Mouse (Mus musculus) embryonic facial prominence, embryonic 11.5 days (tissue): ENCODE results near the gene Pik3r4. TPM values are rescaled to one million over a fixed set of nuclear protein-coding genes. Genes with fewer than 3 reads are reported as not detected.

Experiments
- ATAC-seq: fragments of 200-750 bp; cut with Nextera tagmentation; replicated peaks from 2 replicates; pipeline ENCODE4 v1.8.0; 2017; ENCODE audit warnings: low read depth; ENCODE audit not compliant: insufficient number of reproducible peaks, low FRiP score, low TSS enrichment
- DNase-seq: peaks from one replicate; pipeline ENCODE4 v3.0.0-alpha.2; 2015; ENCODE audit warnings: low spot score
- H3K27ac ChIP-seq: fragments of 300-500 bp; sonication (generic); replicated peaks from 2 replicates; pipeline ENCODE4 v1.5.1; 2014; ENCODE audit warnings: mild to moderate bottlenecking, low read depth, low read length, control low read depth
- H3K27me3 ChIP-seq: fragments of 300-500 bp; sonication (generic); 2 replicates; pipeline ENCODE4 v1.6.1; 2014; ENCODE audit warnings: mild to moderate bottlenecking, low read length, moderate library complexity, mixed read lengths; ENCODE audit not compliant: control insufficient read depth, insufficient read depth
- H3K36me3 ChIP-seq: fragments of 300-500 bp; sonication (generic); replicated peaks from 2 replicates; pipeline ENCODE4 v1.6.1; 2014; ENCODE audit warnings: low read depth, mild to moderate bottlenecking, low read length, moderate library complexity, mixed read lengths; ENCODE audit not compliant: control insufficient read depth, insufficient read depth
- H3K4me1 ChIP-seq: fragments of 300-500 bp; sonication (generic); 2 replicates; pipeline ENCODE4 v1.6.1; 2014; ENCODE audit warnings: low read length, mixed read lengths; ENCODE audit not compliant: control insufficient read depth, insufficient read depth
- H3K4me2 ChIP-seq: fragments of 300-500 bp; sonication (generic); 2 replicates; pipeline ENCODE4 v1.6.1; 2014; ENCODE audit warnings: low read depth, mild to moderate bottlenecking, control low read depth, low read length, moderate library complexity
- H3K4me3 ChIP-seq: fragments of 300-500 bp; sonication (generic); 2 replicates; pipeline ENCODE4 v1.5.1; 2014; ENCODE audit warnings: low read depth, low read length, control low read depth
- H3K9ac ChIP-seq: fragments of 300-500 bp; sonication (generic); replicated peaks from 2 replicates; pipeline ENCODE4 v1.6.1; 2014; ENCODE audit warnings: mild to moderate bottlenecking, control low read depth, low read length
- H3K9me3 ChIP-seq: fragments of 300-500 bp; sonication (generic); replicated peaks from 2 replicates; pipeline ENCODE4 v1.6.1; 2016; ENCODE audit warnings: mild to moderate bottlenecking, low read length, inconsistent platforms, mixed read lengths; ENCODE audit not compliant: control insufficient read depth
- WGBS: fragments of 180-500 bp; shearing (Covaris S2); extraction: QIAGEN DNeasy Blood & Tissue Kit; methylation state at CpG from one replicate; pipeline ENCODE4 v1.1.7; 2014; 5-methylcytosine and 5-hydroxymethylcytosine counted together
- polyA plus RNA-seq: library from polyadenylated mRNA; unstranded; fragments of >200 nt; fragmentation: Nextera tagmentation; extraction: Ambion mirVana; gene quantifications from 2 replicates; pipeline ENCODE4 v1.2.1, GENCODE M21; 2014

The Pik3r4 gene
- polyA plus RNA-seq, 1 experiment from 2014 or later = 28.4 TPM

GRCm38 (mm10) chr9:105734651-105735050, 91.9 kb downstream of the Pik3r4 start:
- Histone ChIP-seq H3K4me3 (no peak overlapping the region), H3K36me3 (no peaks in the 10 kb centered on the region), H3K4me1 (no peaks in the 10 kb centered on the region), H3K9ac (no peak overlapping the region), H3K27ac (no peak overlapping the region), H3K4me2 (no peak overlapping the region), H3K27me3 (no peaks in the 10 kb centered on the region), H3K9me3 (no peaks in the 10 kb centered on the region)
- no peak for ATAC-seq
- WGBS = 89% methylated on average over 2 of the region's 2 CpGs
- DNase-seq = no peak

- Histone ChIP-seq H3K4me3 (no peak overlapping the region), H3K36me3 (no peaks in the 10 kb centered on the region), H3K9ac (no peak overlapping the region), H3K4me2 (no peak overlapping the region), H3K27ac (no peak overlapping the region), H3K4me1 (no peaks in the 10 kb centered on the region), H3K27me3 (no peaks in the 10 kb centered on the region), H3K9me3 (no peaks in the 10 kb centered on the region)
- DNase-seq = no peak
- WGBS = 81% methylated on average over 5 of the region's 5 CpGs
- ATAC-seq = no peak
Observed at GRCm38 (mm10) chr9:105735195-105735594, 92.4 kb downstream of the Pik3r4 start.

Other genes with a start within 250 kb of the Pik3r4 start
- gene Aste1, start 247.6 kb upstream of the Pik3r4 start, polyA plus RNA-seq = 17.0 and 20.4 TPM in 2 replicates
- 0.43 and 0.50 TPM in 2 replicates for gene Nek11, start 247.5 kb upstream of the Pik3r4 start, polyA plus RNA-seq
- gene Atp2c1, start 115.7 kb upstream of the Pik3r4 start, polyA plus RNA-seq = 63.9 and 67.5 TPM in 2 replicates
- 0.13 and 0.14 TPM in 2 replicates for gene Col6a6, start 185.2 kb downstream of the Pik3r4 start, polyA plus RNA-seq